Mouse (Mus musculus) bone marrow, adult 2 months (tissue): Measurements from ENCODE around the gene Prelp. TPM values are rescaled to one million over a fixed set of nuclear protein-coding genes. Genes with fewer than 3 reads are reported as not detected.

ENCODE experiments used
- H3K27ac ChIP-seq: fragments of 200-500 bp; 2 replicates; pipeline ENCODE4 v1.5.1; 2012; ENCODE audit warnings: low read depth, mild to moderate bottlenecking, control low read depth, inconsistent platforms, low read length; ENCODE audit not compliant: control insufficient read depth, poor library complexity, insufficient read depth
- H3K4me1 ChIP-seq: fragments of 200-500 bp; 2 replicates; pipeline ENCODE4 v1.6.1; 2011; ENCODE audit warnings: low read length; ENCODE audit not compliant: control insufficient read depth, insufficient read depth
- H3K4me3 ChIP-seq: fragments of 200-500 bp; replicated peaks from 2 replicates; pipeline ENCODE3; 2011; ENCODE audit warnings: mild to moderate bottlenecking, low read depth, low read length, control low read depth; ENCODE audit not compliant: control insufficient read depth
- CTCF ChIP-seq: fragments of 200-500 bp; IDR thresholded peaks from 2 replicates; pipeline ENCODE4 v1.5.1; 2011; ENCODE audit warnings: low read length, control low read depth; ENCODE audit not compliant: control insufficient read depth, insufficient read depth
- POLR2A ChIP-seq: fragments of 200-500 bp; IDR thresholded peaks from 2 replicates; pipeline ENCODE4 v1.6.1; 2011; ENCODE audit warnings: low read depth, mild to moderate bottlenecking, control low read depth, low read length, borderline replicate concordance; ENCODE audit not compliant: control insufficient read depth
- WGBS: fragments of 180-500 bp; shearing (Covaris S2); methylation state at CpG from one replicate; pipeline ENCODE4 v1.1.7; 2018; 5-methylcytosine and 5-hydroxymethylcytosine counted together
- polyA plus RNA-seq: library from polyadenylated mRNA; stranded (reverse); fragments of >200 nt; gene quantifications from 2 replicates; pipeline ENCODE4 v1.2.4, GENCODE M21; 2011; ENCODE audit warnings: low replicate concordance; ENCODE audit not compliant: missing spikeins, insufficient read depth, insufficient read length

Gene Prelp
- polyA plus RNA-seq, 1 experiment: 4.5 TPM

GRCm38 (mm10) chr1:133961281-133962134 lies 40.3 kb upstream of the Prelp start:
- TF ChIP-seq POLR2A: no peak
- TF ChIP-seq CTCF: no peak
- no peak overlapping the region for H3K27ac ChIP-seq
- H3K4me3 ChIP-seq: no peak overlapping the region
- 60% methylated on average over 18 of the region's 18 CpGs for WGBS
- no peaks in the 10 kb centered on the region for H3K4me1 ChIP-seq

DNA sequence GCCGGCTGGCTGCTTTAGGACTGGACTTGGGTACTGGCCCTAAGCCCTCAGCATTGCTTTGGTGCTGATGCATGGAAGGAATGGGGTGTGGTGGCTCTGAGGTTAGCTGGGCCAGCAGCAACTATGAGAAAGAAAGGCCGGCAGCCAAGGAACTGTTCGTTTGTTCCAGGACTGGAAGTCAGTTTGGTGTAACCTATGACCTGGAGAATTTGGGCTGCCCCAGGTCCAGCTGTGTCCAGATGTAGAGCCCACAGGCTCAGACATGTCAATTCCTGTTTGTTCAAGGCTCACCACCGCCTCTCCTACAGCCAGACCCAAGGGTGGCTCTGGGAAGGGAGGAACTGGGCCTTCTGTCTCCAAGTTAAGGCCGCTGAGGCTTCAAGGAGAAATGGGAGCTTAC lies 38.3 kb upstream of the Prelp start:
- WGBS: 80% methylated on average over 5 of the region's 5 CpGs
- Histone ChIP-seq H3K27ac (no peak overlapping the region), H3K4me3 (no peak overlapping the region), H3K4me1 (no peaks in the 10 kb centered on the region; the same call in 1 of the 2 replicates)
- no peak for TF ChIP-seq POLR2A
- no peak for TF ChIP-seq CTCF

DNA sequence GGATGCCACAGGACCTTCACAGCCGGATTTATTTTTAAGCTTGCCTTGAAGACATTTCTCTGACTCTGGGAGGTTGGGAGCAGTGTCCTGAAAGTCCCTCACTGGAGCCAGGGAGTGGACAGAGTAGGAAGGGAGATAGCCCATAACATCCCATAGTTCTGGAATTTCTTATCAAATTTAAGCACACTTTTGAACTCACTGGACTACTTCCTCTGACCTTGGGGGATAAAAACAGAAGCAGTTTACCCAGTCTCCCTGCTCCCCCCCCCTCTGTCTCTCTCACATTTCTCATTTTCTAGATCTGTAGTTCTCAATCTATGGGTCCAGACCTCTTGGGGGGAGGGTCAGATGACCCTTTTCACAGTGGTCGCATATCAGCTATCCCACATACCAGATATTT lies 32.8 kb upstream of the Prelp start:
- WGBS: 42% methylated on average over 2 of the region's 2 CpGs
- TF ChIP-seq CTCF (no peak), POLR2A (no peak)
- no peak overlapping the region for H3K27ac ChIP-seq
- no peak overlapping the region for H3K4me3 ChIP-seq
- no peaks in the 10 kb centered on the region; the same call in 1 of the 2 replicates for H3K4me1 ChIP-seq

- Histone ChIP-seq H3K27ac (no peak overlapping the region), H3K4me3 (no peak overlapping the region), H3K4me1 (no peaks in the 10 kb centered on the region; the same call in 1 of the 2 replicates)
- no peak for TF ChIP-seq POLR2A
- 74% methylated on average over 9 of the region's 9 CpGs for WGBS
Observed at GRCm38 (mm10) chr1:133953261-133953742, 32.1 kb upstream of the Prelp start.

- Histone ChIP-seq H3K4me1 (no peaks in the 10 kb centered on the region; the same call in 1 of the 2 replicates), H3K27ac (no peak overlapping the region), H3K4me3 (no peak overlapping the region)
- TF ChIP-seq POLR2A (no peak), CTCF (no peak)
- WGBS: 41% methylated on average over 6 of the region's 6 CpGs
Observed at GRCm38 (mm10) chr1:133951598-133951997, 30.4 kb upstream of the Prelp start.

GRCm38 (mm10) chr1:133950061-133950782 lies 29.0 kb upstream of the Prelp start:
- Histone ChIP-seq H3K4me1 (no peaks in the 10 kb centered on the region; the same call in 1 of the 2 replicates), H3K4me3 (no peak overlapping the region), H3K27ac (no peak overlapping the region)
- TF ChIP-seq CTCF: no peak
- TF ChIP-seq POLR2A: no peak
- WGBS: 60% methylated on average over 7 of the region's 7 CpGs

- Histone ChIP-seq H3K27ac (no peak overlapping the region), H3K4me1 (no peaks in the 10 kb centered on the region), H3K4me3 (no peak overlapping the region)
- WGBS: 85% methylated on average over 3 of the region's 3 CpGs
- TF ChIP-seq POLR2A (no peak), CTCF (no peak)
Observed at GRCm38 (mm10) chr1:133945106-133945505, 23.9 kb upstream of the Prelp start.

DNA sequence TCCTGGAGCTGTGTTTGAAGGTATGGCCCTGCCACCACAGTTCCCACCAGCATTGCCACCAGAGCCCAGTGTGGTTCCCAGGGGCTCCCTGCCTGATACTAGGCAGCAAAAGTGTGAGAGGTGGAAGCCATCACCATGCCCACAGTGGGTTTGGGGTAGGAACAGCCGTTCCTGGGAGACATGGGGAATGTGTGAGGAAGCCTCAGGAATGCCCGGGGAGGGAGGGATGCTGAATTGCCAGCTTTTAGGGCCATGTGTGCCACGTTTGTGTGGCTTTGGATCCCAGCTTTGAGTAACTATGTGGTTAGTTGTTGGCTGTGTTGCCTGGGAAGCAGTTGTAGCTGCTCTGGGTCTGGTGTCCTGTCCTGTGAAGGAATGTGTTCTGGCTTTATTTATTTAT lies 20.7 kb upstream of the Prelp start:
- H3K27ac ChIP-seq: no peak overlapping the region
- WGBS: 81% methylated on average over 3 of the region's 3 CpGs
- no peak overlapping the region for H3K4me3 ChIP-seq
- TF ChIP-seq POLR2A (no peak), CTCF (no peak)
- H3K4me1 ChIP-seq: no peaks in the 10 kb centered on the region
